Mouse (Mus musculus) heart, postnatal 0 days (tissue): ENCODE data around the gene Ptpn3.

Experiments
- CTCF ChIP-seq: IDR thresholded peaks from 2 replicates; pipeline ENCODE4 v1.5.1; 2016; ENCODE audit warnings: antibody characterized with exemption, control low read depth, low read depth
- EP300 ChIP-seq: IDR thresholded peaks from 2 replicates; pipeline ENCODE4 v1.6.1; 2016; ENCODE audit warnings: antibody characterized with exemption, low read depth

- TF ChIP-seq CTCF (no peak), EP300 (no peak)
Observed at GRCm38 (mm10) chr4:57186035-57186434, 115.6 kb downstream of the Ptpn3 start.
